Mouse (Mus musculus) ES-E14 (cell line): ENCODE measurements around the gene Asic2. TPM values are rescaled to one million over a fixed set of nuclear protein-coding genes. Genes with fewer than 3 reads are reported as not detected.

ENCODE experiments used
- DNase-seq: peaks from one replicate; pipeline ENCODE4 v3.0.0-alpha.2; 2013; ENCODE audit warnings: low read depth, low spot score
- H3K27ac ChIP-seq: 2 replicates; pipeline ENCODE4 v1.5.1; 2012; ENCODE audit warnings: low read depth, mild to moderate bottlenecking, low read length, moderate library complexity, mixed read lengths; ENCODE audit not compliant: poor library complexity, insufficient read depth, severe bottlenecking
- H3K36me3 ChIP-seq: 2 replicates; pipeline ENCODE4 v1.6.1; 2012; ENCODE audit warnings: mild to moderate bottlenecking, low read length, moderate library complexity, mixed read lengths; ENCODE audit not compliant: control insufficient read depth, poor library complexity, insufficient read depth, severe bottlenecking
- H3K4me1 ChIP-seq, 2 experiments: fragments of 150-350 bp in 1 of 2; sonication (generic) in 1 of 2; 2 replicates each; pipeline ENCODE4 v1.6.1; 2012; ENCODE audit warnings: low read length in 2 of 2, mild to moderate bottlenecking in 1 of 2, mixed read lengths in 1 of 2; ENCODE audit not compliant: control insufficient read depth in 2 of 2, insufficient read depth in 2 of 2, poor library complexity in 1 of 2
- H3K4me3 ChIP-seq, 2 experiments: fragments of 150-350 bp in 1 of 2; sonication (generic) in 1 of 2; 2 replicates each; pipeline ENCODE4 v1.5.1; 2012; ENCODE audit warnings: low read length in 2 of 2, low read depth in 1 of 2, mild to moderate bottlenecking in 1 of 2, mixed read lengths in 1 of 2; ENCODE audit not compliant: insufficient read depth in 1 of 2, poor library complexity in 1 of 2, severe bottlenecking in 1 of 2
- H3K9ac ChIP-seq: 2 replicates; pipeline ENCODE4 v1.6.1; 2012; ENCODE audit warnings: low read depth, mild to moderate bottlenecking, low read length, mixed read lengths; ENCODE audit not compliant: poor library complexity, insufficient read depth, severe bottlenecking
- H3K9me3 ChIP-seq: fragments of 150-350 bp; sonication (generic); 2 replicates; pipeline ENCODE4 v1.6.1; 2012; ENCODE audit warnings: low read depth, mild to moderate bottlenecking, low read length; ENCODE audit not compliant: control insufficient read depth, insufficient read depth
- CHD2 ChIP-seq: IDR thresholded peaks from 2 replicates; pipeline ENCODE4 v1.6.1; 2014; ENCODE audit warnings: mild to moderate bottlenecking, low read depth, low read length, inconsistent platforms
- HCFC1 ChIP-seq: IDR thresholded peaks from 2 replicates; pipeline ENCODE4 v1.6.1; 2012; ENCODE audit warnings: low read length, inconsistent platforms, borderline replicate concordance; ENCODE audit not compliant: insufficient read depth
- MAFK ChIP-seq: IDR thresholded peaks from 2 replicates; pipeline ENCODE4 v1.6.1; 2014; ENCODE audit warnings: mild to moderate bottlenecking, low read depth, low read length, inconsistent platforms; ENCODE audit not compliant: insufficient read depth
- ZC3H11A ChIP-seq: IDR thresholded peaks from 2 replicates; pipeline ENCODE4 v1.6.1; 2012; ENCODE audit warnings: low read depth, mild to moderate bottlenecking, inconsistent platforms, low read length, borderline replicate concordance
- ZNF384 ChIP-seq: IDR thresholded peaks from 2 replicates; pipeline ENCODE4 v1.6.1; 2012; ENCODE audit warnings: low read depth, low read length, inconsistent platforms
- in situ Hi-C, 2 experiments: fragments of 600-800 bp; cut with MboI; formaldehyde crosslinking; loops; one replicate each; pipeline ENCODE4 v1.15.1; 2025; ENCODE audit warnings: low sequenced_read_pairs in 2 of 2, inconsistent platforms in 1 of 2; ENCODE audit not compliant: unreplicated experiment in 2 of 2
- total RNA-seq: library from RNA; depleted of rRNA; stranded (reverse); fragments of 300-350 nt; gene quantifications from 2 replicates; pipeline ENCODE4 v1.2.3, GENCODE M21; 2012

Asic2 gene
- total RNA-seq, 1 experiment: 0.13 TPM

GRCm38 (mm10) chr11:81800899-81801298 lies 167.4 kb downstream of the Asic2 start:
- in situ Hi-C loops: no loop called here
- Histone ChIP-seq H3K4me1 (peaks cover 1 to 15% of the 10 kb centered on the region in 2 experiments; a peak in 3 of 4 replicates), H3K27ac (no peak overlapping the region), H3K9ac (no peak overlapping the region), H3K4me3 (no peak overlapping the region), H3K36me3 (no peaks in the 10 kb centered on the region), H3K9me3 (no peaks in the 10 kb centered on the region)
- DNase-seq: no peak
- TF ChIP-seq MAFK (no peak), ZNF384 (no peak), ZC3H11A (no peak), HCFC1 (no peak), CHD2 (no peak)

DNA sequence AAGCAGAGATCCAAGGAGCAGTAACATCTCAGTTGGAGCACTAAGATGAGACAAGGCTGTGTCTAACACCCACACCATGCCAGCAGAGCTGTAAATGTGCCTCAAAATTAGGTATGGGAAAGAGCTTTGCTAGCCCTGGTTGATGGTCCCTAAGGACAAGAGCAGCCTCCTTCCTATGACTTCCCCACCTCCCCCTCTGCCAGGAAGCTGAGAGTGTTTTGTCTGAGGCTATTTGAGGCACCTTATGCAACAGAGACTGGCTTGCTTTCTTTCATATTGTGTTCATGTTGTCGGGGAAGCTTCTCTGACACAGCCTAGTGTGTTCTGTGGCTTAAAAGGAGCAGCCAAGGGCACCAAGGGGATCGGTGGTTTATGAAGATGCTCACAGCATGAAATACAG lies 174.7 kb downstream of the Asic2 start:
- TF ChIP-seq ZC3H11A (no peak), MAFK (no peak), ZNF384 (no peak), CHD2 (no peak), HCFC1 (no peak)
- Histone ChIP-seq H3K36me3 (no peaks in the 10 kb centered on the region), H3K9ac (no peak overlapping the region), H3K4me3 (no peak overlapping the region), H3K9me3 (no peaks in the 10 kb centered on the region), H3K27ac (no peak overlapping the region), H3K4me1 (peaks cover 0 to 3% of the 10 kb centered on the region in 2 experiments; a peak in 1 of 4 replicates)
- DNase-seq: no peak
- in situ Hi-C loops: no loop called here

GRCm38 (mm10) chr11:81791579-81791978 lies 176.7 kb downstream of the Asic2 start:
- Histone ChIP-seq H3K9ac (no peak overlapping the region), H3K4me1 (no peaks in the 10 kb centered on the region; a peak in 1 of 4 replicates), H3K9me3 (no peaks in the 10 kb centered on the region), H3K27ac (no peak overlapping the region), H3K4me3 (no peak overlapping the region), H3K36me3 (no peaks in the 10 kb centered on the region)
- in situ Hi-C loops: no loop called here
- no peak for DNase-seq
- no peak for TF ChIP-seq CHD2
- TF ChIP-seq MAFK: no peak
- no peak for TF ChIP-seq ZNF384
- no peak for TF ChIP-seq HCFC1
- TF ChIP-seq ZC3H11A: no peak

DNA sequence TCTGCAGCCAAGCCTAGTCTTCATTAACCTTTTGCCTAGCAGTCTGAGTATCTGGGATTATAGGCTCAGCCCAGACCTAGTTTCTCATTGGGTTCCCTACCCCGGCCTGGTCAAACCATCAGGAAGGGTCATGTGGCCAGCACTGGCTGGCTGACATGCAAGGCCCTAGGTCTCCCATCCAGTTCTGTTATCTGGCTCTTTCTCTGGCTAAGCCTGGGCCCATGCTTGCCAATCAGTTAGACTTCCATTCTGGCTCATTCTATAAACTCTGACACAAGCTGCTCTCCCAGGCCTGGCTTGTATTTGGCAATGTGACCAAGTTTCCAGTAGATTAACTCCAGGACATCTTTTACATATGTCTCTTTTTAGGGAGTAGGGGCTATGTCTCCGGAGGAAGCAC lies 187.7 kb downstream of the Asic2 start:
- Histone ChIP-seq H3K4me3 (no peak overlapping the region), H3K27ac (no peak overlapping the region), H3K4me1 (no peaks in the 10 kb centered on the region), H3K36me3 (no peaks in the 10 kb centered on the region), H3K9ac (no peak overlapping the region), H3K9me3 (no peaks in the 10 kb centered on the region)
- in situ Hi-C loops: no loop called here
- no peak for DNase-seq
- TF ChIP-seq CHD2 (no peak), ZC3H11A (no peak), HCFC1 (no peak), MAFK (no peak), ZNF384 (no peak)

DNA sequence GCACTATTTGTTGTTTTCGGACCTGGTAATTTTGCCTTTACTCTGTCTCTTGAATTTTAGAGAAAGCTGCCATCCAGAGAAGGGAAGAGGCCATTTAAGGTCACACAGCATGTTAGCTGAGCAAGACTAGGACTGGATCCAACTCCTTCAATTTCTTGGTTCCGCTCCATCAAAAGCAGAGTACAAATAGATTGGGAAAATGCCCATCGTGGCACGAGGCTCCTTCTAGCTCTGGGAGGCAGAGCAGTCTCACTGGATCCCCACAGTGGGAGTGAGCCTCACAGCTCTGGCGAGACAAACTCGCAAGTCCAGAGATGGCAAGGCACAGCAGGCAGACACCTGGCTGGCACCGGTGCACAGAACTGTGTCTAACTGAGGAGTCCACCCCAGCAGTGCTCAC lies 188.4 kb downstream of the Asic2 start:
- H3K36me3 ChIP-seq: no peaks in the 10 kb centered on the region
- H3K9ac ChIP-seq: no peak overlapping the region
- no peaks in the 10 kb centered on the region for H3K9me3 ChIP-seq
- no peaks in the 10 kb centered on the region for H3K4me1 ChIP-seq
- no peak overlapping the region for H3K4me3 ChIP-seq
- TF ChIP-seq MAFK (no peak), CHD2 (no peak), ZC3H11A (no peak), HCFC1 (no peak)
- no peak for DNase-seq
- no peak overlapping the region for H3K27ac ChIP-seq
- in situ Hi-C loops: no loop called here
